Mouse (Mus musculus) testis, postnatal 10 days (tissue): Measurements from ENCODE around the gene Tnrc6b.
"Not testable (repeated sequence)": the region's sequence is repeated elsewhere in the genome, so short reads cannot be mapped to it uniquely, and the experiment has no call there.

Source experiments
- DNase-seq: peaks from one replicate; pipeline ENCODE4 v3.0.0; 2021; ENCODE audit warnings: low spot score

Tnrc6b gene

DNA sequence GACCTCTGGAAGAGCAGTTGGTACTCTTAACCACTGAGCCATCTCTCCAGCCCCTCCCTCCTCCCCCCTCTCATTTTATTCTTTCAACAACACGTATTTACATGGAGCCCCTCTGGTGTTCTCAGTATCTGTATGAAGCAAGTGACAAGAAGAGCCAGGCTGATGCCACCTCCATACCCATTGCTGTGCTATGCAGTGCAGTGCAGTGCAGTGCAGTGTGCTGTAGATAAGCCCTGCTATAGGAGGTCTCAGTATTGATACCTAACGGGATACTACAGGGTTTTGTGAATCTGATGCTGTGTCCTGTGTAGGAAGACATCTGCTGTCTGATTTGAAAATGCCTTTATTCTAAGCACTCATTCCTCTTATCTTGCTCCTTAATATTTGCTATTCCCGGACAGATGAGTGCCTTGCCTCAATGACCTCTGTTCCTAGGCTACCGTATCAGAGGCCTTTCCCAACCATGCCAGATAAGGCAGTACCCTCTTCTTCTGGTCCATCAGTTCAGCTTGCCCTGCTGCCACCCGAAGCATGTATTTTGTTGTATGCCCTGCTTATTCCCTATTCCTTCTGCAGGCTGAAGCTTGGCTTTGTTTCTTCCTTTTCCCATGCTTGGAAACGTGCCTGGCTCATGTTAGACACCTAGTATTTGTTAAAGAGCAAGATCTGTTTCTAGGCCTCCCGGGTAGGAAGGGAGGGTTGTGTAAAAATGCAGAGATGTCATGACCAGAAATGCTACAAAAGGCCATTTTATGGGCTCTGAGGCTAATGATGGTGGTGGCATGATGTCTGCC is 139.8 kb downstream of the Tnrc6b start:
- no peak for DNase-seq

DNA sequence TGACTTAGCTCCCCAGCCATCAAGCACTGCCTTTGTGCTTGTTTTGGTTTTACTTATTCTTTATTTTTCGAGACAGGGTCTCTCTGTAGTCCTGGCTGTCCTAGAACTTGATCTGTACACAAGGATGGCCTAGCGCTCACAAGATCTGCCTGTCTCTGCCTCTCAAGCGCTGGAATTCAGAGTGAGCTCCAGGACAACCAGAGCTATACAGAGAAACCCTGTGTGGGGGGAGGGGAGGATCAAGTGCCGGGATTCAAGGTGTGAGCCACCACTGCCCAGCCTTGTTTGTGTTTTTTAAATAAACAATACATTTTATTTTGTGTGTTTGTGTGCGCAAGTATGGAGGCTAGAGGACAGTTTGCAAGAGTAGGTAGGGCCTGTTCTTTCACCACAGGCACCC is 141.0 kb downstream of the Tnrc6b start:
- no peak for DNase-seq

DNA sequence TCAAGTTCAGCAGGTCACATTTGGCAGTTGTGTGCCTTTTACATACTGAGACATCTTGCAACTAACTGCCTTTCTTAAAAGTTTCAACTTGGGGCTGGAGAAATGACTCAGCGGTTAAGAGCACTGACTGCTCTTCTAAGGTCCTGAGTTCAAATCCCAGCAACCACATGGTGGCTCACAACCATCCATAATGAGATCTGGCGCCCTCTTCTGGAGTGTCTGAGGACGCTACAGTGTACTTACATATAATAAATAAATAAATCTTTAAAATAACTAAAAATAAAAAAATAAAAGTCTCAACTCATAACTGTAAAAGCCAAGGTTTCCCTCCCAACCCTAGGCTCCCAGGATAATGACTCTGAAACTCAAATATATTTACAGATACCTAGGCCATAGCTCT is 141.4 kb downstream of the Tnrc6b start:
- DNase-seq: not testable (repeated sequence)

DNA sequence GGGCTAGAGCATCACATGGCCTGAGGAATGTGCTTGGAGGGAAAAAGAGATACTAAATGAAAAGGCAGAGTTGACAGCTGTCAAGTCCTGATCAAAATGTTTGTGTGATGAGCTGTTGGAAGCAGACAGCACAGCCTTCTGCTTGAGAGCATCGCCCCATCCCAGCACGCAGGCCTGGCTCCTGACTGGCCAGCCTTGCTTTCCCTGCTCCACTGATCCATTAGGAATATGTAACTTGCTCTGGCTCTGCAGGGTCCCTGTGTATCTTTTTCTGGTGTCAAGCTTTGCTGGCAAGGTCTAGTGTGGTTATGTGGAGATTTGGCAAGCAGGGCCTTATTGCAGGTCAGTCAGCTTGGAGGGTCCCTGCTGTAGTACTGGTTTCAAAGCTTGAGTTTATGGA is 148.3 kb downstream of the Tnrc6b start:
- no peak for DNase-seq

DNA sequence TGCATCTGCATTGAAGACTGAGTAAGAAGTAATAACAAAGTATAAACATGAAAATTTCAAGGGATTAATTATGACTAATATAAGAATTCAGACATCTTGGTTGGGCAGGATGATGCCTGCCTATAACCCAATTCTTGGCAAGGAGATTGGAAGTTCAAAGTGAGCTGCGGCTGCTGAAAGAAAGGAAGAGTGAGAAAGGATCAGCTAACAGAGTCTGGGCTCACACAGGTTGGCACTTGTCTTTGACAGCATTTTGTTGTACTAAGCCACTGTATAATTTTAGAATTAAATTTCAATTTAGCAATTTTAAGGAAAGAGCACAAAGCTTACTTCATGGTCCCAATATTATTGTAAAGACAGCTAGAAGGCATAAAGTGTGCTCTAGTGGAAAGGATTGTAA is 150.2 kb downstream of the Tnrc6b start:
- DNase-seq: no peak

DNA sequence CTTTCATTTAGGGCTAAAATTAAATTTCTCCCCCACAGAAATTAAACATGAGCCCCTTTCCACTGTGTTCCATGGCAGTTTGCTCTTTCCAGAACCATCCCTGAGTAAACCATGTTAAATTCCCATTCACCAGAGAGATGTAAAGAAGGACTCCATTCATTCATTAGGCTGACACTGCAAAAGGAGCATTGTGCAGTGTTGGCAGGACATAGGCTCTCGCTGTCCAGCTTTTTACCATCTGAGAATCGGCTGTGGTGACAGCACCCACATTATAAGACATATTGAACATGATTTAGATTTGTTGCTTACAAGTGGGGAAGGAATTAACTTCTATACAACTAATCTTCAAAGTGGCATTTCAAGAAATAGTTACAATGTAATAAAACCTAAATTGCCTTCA is 150.9 kb downstream of the Tnrc6b start:
- no peak for DNase-seq

DNA sequence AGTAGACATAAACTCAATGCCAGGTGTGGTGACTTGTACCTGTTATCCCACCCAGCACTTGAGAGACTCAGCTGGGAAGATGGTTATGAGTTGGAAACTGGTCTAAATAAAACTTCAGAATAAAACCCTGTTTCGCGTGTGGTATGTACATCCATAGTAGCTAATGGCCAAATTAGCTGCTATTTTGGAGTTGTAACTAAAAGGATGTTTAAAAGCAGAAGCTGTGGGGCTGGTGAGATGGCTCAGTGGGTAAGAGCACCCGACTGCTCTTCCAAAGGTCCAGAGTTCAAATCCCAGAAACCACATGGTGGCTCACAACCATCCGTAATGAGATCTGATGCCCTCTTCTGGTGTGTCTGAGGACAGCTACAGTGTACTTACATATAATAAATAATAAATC is 157.5 kb downstream of the Tnrc6b start:
- not testable (repeated sequence) for DNase-seq

DNA sequence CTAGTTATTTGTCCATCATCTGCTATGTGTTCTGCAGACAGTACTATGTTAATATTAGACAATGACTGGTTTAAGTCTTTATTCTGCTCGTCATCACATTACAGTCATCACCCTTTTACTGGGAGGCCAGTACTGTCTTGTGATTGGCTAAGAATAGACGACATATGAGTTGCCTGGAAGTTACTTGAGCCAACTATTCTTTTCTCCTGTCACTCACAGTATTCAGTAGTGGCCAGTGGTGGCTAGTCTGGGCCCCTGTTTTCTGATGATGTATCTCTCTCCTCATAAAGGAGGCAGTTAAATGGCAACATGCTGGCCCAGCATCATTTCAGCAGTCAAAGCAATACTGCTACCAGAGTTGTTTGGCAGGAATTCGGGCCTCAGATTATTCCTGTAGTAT is 163.6 kb downstream of the Tnrc6b start:
- no peak for DNase-seq

DNA sequence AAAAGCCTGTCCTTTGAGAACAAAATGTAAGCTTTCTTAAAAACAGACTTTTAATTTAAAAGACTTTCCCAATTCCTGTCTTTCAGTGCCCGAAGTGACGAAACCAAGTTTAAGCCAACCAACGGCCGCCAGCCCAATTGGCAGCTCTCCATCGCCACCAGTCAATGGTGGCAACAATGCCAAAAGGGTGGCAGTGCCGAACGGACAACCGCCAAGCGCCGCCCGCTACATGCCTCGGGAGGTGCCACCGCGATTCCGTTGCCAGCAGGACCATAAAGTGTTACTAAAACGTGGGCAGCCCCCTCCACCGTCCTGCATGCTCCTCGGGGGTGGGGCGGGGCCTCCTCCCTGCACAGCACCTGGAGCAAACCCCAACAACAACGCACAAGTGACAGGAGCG is 165.1 kb downstream of the Tnrc6b start:
- peak; percentile 44 for DNase-seq

DNA sequence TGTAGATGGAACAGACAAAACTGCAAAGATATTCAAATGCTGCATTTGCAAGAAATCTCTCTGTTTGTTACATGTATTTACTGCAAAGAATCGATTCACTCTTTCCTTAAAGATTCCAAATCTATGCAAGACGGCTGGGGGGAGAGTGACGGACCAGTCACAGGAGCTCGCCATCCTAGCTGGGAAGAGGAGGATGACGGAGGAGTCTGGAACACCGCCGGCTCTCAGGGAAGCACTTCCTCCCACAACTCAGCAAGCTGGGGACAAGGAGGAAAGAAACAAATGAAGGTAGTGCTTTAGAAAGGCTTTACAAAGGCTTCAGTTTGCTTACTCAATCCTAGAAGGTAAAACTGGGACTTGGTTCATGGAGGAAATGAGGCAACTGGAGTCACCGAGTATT is 173.0 kb downstream of the Tnrc6b start:
- DNase-seq: no peak

DNA sequence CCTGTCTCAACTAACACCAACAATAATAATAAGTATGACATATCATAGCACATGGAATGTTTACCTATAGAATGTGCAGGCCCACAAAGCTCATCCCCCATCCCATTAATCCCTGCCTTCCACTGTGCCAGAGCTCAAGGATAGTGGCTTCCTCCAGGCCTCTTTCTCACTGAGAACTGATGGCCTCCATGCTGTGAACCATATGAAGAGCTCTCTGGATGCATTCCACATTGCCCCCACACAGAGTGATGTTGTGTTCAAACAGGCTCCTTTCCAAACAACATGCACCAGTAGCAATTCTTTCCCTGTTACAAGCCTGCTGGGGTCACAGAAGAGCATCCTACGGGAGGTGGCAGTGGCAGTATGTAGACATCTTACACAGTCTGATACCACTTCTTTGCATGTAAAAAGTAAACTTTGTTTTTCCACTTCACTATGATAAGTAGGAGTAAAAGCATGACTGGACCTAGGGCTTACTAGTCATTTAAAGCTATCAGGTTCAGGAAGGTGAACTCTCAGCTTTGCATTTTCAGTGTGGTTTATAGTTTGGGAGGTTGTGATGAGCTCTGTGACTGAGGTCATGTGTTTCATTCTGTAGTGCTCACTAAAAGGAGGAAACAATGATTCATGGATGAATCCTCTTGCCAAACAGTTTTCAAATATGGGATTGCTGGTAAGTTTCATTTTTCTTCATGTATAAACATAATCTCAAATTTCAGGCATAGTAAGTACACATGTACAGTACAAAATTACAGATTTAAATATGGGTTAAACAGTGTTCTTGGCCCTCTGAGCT is 175.4 kb downstream of the Tnrc6b start:
- DNase-seq: no peak

DNA sequence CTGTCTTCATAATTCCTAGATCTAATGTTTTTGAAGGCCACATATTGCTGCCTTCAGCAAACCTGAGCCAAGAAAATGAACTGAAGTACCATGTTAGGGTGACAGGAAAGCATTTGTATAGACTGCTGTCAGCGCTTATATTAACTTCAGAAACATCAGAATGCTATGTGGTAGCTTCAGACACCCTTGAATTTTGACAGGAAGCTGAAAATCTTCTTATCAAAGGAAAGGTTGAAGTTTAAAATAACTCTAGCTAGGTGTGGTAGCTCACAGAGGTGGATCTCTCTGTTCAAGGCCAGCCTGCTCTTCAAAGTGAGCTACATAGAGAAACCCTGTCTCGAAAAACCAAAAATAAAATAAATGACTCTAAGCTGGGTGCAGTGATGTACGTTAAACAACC is 181.2 kb downstream of the Tnrc6b start:
- peak; percentile 1 for DNase-seq

DNA sequence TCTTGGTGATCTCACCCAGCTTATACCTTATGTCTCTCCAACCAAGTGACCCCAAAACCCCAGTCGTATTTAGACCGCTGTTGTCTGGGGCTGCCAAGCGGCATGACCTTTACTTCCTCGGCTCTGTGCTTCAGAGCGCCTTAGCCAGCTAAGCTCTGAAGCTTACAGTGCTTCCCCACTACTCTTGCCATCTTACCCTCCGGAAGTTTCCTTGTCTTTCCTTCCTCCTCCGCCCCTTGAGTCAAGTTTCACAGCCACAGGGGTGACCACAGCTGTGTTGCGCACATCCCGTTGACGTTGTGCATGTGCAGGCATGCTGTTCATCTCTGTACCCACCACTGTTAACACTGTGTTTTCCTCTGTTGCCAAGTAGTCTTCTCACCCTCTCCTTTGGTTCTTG is 185.6 kb downstream of the Tnrc6b start:
- DNase-seq: no peak

DNA sequence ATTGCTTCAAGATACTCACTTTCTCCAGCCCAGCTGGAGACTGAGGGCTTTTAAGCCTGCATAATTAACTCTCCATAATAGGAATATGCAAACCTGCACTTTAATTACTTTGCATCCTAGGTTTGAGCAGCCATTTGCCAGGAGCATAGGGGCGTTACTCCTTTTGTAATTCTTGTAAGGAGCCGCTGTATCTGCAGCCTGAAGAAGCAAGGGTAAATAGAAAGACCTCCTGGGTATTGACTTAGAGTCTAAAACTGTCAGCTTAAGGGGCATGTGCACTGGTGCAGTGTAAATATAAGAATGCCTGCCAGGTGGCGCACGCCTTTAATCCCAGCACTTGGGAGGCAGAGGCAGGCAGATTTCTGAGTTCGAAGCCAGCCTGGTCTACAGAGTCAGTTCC is 186.8 kb downstream of the Tnrc6b start:
- no peak for DNase-seq

DNA sequence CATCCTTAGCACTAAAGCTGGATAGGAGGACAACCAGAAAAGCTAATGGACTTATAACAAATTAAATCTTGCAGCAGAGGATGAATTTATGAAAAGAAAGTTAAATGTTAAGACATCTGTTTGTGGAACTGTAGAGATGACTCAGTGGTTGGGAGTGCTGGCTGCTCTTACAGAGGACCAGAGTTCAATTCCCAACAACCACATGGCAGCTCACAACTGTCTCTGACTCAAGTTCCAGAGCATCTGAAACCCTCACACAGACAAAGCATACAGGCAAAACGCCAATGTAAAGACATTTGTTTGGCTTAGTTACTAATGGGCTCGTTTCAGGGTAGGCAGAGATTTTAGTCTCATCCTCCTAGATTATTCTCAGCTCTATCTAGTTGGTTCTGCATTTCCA is 188.7 kb downstream of the Tnrc6b start:
- DNase-seq: no peak

DNA sequence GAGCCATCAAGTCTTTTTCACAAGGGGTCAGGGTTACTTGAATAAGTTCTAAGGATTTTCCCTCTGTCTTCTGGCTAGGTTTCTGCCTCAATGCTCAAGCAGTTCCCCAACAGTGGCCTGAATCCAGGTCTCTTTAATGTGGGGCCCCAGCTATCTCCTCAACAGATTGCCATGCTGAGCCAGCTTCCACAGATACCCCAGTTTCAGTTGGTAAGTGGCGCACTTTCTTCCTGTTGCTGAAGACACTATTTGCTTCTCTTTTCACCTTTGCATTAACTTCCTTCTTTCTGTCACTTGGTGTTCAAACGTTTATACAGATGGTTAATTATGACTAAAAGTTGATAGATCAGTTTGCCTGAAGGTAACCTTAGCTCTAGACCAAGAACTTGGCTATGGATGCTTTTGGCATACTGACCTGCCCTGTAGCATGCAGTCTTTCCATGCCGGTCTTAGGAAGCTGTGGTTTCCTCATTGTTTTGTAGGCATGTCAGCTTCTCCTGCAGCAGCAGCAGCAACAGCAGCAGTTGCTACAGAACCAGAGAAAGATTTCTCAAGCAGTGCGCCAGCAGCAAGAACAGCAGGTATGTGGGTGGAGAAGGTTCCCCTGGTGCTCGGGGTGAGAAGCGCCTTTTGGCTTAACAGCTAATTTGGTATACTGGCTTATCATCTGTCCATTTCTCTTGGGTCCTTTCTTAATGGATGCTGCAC is 190.8 kb downstream of the Tnrc6b start:
- DNase-seq: no peak

DNA sequence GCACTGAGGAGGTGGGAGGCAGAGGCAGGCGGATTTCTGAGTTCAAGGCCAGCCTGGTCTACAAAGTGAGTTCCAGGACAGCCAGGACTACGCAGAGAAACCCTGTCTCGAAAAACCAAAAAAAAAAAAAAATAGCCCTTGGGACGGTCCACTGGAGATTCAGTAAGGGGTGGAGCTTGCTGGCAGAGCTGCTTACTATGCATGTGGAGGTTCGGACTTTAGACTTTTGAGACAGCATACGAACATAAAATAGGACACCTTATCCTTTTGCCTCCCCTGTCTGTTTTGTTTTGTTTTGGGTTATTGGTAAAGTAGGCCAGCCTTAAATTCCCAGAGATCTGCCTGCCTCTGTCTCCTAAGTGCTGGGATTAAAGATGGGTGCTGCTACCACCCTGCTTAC is 193.7 kb downstream of the Tnrc6b start:
- not testable (repeated sequence) for DNase-seq

DNA sequence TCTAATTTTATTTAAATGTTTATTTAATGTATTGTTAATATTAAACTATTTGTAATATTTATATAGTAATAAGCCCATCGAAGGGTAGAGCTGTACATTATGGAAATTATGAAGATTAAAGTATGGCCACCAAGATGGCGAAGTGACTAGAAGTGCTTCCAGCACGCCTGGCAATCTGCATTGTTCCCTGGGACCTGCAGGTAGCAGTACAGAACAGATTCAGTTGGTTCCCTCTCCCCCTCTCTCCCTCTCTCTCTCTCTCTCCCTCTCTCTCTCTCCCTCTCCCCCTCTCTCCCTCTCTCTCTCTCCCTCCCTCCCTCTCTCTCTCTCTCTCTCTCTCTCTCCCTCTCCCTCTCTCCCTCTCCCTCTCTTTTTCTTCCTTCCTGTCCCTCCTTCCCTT is 199.1 kb downstream of the Tnrc6b start:
- no peak for DNase-seq

DNA sequence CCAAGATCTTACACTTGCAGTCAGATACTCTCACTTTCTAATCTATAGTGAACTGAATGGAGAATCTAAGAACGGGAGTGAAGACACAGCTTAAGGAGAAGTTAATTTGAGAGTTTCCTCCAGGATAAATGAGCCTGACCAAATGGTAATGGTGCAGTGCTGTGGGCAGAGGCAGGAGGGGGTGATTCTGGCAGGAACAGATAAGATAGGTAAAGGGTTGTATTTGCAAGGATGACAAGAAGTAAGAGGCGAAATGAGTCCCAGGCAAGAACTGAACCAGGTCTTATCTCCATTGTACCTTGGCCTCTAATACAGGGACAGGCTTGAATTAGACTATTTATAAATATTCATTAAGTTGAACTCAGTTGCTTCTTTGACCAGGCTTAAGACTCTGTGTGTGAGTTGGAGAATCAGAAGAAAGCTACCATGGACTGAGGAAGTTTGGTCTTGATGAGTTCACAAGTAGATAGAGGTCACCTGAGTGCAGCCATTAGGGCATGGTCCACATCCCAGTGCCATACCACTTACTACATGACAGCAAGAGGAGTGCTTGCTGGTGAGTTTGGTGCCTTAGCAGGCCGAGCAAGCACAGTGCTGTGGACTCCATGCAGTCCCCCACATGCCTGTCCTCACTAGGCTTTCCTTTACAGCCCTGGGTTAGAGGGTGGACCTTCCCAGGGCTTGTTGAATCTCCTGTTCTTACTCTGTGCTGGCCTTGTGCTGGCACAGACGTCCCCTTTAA is 199.8 kb downstream of the Tnrc6b start:
- no peak for DNase-seq

DNA sequence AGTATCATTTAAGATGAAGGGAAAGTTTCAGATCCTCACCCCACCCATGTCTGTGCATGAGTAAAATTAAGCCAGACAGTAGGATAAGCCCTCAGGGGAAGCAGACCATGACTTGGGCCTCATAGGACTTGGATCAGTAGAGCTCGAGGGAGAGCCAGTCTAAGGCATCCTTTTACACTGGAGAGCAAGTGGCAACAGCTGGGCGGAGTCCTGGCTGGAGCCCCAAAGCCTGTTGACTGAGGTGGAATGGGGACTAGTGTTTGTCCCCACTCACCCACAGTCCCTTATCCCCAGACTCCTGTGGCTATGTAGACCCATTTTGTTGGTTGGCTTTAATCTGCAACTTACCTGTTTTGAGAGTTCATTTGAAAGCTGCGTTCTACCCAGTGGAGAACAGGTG is 201.1 kb downstream of the Tnrc6b start:
- DNase-seq: no peak

DNA sequence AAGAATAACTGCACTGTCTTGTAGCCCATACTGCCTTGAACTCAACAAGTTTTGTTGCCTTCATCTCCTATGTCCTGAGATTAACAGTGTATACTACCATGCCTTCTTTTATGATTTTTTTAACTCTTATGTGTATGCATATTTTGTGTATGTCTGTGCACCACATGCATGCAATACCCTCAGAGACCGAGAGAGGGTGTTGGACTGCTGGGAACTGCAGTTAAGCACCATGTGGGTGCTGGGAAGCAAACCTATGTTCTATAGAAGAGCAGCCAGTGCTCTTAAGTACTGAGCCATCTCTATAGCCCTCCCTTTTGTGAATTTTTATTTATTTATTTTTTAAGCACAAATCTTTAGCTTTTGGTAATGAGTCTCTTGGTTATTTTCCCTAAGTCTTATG is 202.7 kb downstream of the Tnrc6b start:
- DNase-seq: no peak

DNA sequence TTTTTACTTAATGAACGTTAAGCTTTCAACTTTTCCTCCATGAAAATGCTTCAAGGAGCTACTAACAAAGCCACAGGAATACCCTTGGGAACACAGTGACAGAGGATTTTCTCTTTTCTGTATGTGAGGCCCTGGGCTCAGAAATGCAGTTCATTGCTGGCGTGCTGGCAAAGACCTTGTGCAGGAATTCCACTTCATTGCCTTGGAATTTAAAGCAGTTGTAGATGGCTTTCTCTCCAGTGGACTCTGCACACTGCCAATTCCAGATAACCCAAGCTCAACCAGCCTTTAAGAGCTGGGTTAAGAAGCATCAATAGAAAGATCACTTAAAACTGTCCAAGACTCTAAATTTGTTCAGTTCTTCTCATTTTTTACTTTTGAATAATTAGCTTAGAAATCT is 204.7 kb downstream of the Tnrc6b start:
- no peak for DNase-seq
